Mouse (Mus musculus) stomach, postnatal 0 days (tissue): ENCODE data around the gene Hoxb4. TPM values are rescaled to one million over a fixed set of nuclear protein-coding genes. Genes with fewer than 3 reads are reported as not detected.
A peak's percentile ranks its signal among the peaks of the same experiment; 100 is the strongest.

Experiments used
- ATAC-seq: fragments of 200-750 bp; cut with Nextera tagmentation; 2 replicates; pipeline ENCODE4 v1.8.0; 2017; ENCODE audit not compliant: low FRiP score, low TSS enrichment
- DNase-seq: peaks from one replicate; pipeline ENCODE4 v3.0.0-alpha.2; 2016; ENCODE audit warnings: low spot score
- H3K27ac ChIP-seq: fragments of 300-500 bp; sonication (generic); replicated peaks from 2 replicates; pipeline ENCODE4 v1.5.1; 2014; ENCODE audit warnings: mild to moderate bottlenecking, control low read depth
- H3K27me3 ChIP-seq: fragments of 300-500 bp; sonication (generic); 2 replicates; pipeline ENCODE4 v1.6.1; 2014; ENCODE audit warnings: low read length; ENCODE audit not compliant: control insufficient read depth, insufficient read depth
- H3K36me3 ChIP-seq: fragments of 300-500 bp; sonication (generic); 2 replicates; pipeline ENCODE4 v1.6.1; 2014; ENCODE audit warnings: low read length, mixed read lengths; ENCODE audit not compliant: control insufficient read depth, insufficient read depth
- H3K4me1 ChIP-seq: fragments of 300-500 bp; sonication (generic); replicated peaks from 2 replicates; pipeline ENCODE4 v1.6.1; 2014; ENCODE audit warnings: antibody characterized with exemption; ENCODE audit not compliant: control insufficient read depth, insufficient read depth
- H3K4me2 ChIP-seq: fragments of 300-500 bp; sonication (generic); replicated peaks from 2 replicates; pipeline ENCODE4 v1.6.1; 2014; ENCODE audit warnings: low read depth, mild to moderate bottlenecking, control low read depth, moderate library complexity
- H3K4me3 ChIP-seq: fragments of 300-500 bp; sonication (generic); 2 replicates; pipeline ENCODE4 v1.5.1; 2014; ENCODE audit warnings: low read depth, low read length, control low read depth
- H3K9ac ChIP-seq: fragments of 300-500 bp; sonication (generic); 2 replicates; pipeline ENCODE4 v1.6.1; 2014; ENCODE audit warnings: mild to moderate bottlenecking, low read length, control low read depth, mixed read lengths
- H3K9me3 ChIP-seq: fragments of 300-500 bp; sonication (generic); 2 replicates; pipeline ENCODE4 v1.6.1; 2016; ENCODE audit warnings: low read length; ENCODE audit not compliant: control insufficient read depth
- CTCF ChIP-seq: IDR thresholded peaks from 2 replicates; pipeline ENCODE4 v1.5.1; 2016; ENCODE audit warnings: antibody characterized with exemption, low read depth, mild to moderate bottlenecking, moderate library complexity
- EP300 ChIP-seq: optimal IDR thresholded peaks from 2 replicates; pipeline ENCODE3; 2016; ENCODE audit warnings: antibody characterized with exemption
- WGBS: fragments of 180-500 bp; shearing (Covaris S2); extraction: QIAGEN DNeasy Blood & Tissue Kit; methylation state at CpG from one replicate; pipeline ENCODE4 v1.1.7; 2014; 5-methylcytosine and 5-hydroxymethylcytosine counted together
- polyA plus RNA-seq: library from polyadenylated mRNA; unstranded; fragments of >200 nt; fragmentation: Nextera tagmentation; extraction: Ambion mirVana; gene quantifications from 2 replicates; pipeline ENCODE4 v1.2.1, GENCODE M21; 2015

Gene Hoxb4
- polyA plus RNA-seq, 1 experiment from 2014 or later: 1.6 TPM

DNA sequence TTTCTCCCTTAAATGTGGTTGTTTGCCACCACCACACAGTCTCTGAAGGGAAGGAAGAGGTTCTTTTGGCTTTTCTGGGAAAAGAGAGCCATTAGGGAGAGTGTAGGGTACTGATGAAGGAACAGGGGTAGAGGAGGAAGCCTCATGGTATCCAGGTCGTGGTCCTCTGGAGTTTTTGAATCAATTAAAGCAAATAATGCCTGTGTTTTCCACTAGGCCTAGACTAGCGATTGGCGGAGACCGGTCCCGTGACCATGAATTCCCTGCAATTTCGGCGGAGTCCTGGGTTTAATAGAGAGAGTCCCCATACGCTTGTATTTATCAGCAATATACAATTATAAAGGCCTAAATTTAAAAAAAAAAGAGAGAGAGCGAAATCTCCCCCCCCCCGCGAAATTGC, 33.2 kb downstream of the Hoxb4 start:
- Histone ChIP-seq H3K4me2 (peak overlapping the region; percentile 72), H3K9me3 (no peaks in the 10 kb centered on the region), H3K36me3 (no peaks in the 10 kb centered on the region), H3K4me1 (no peaks in the 10 kb centered on the region), H3K27me3 (no peaks in the 10 kb centered on the region), H3K9ac (no peak overlapping the region), H3K4me3 (peak overlapping the region; percentile 63), H3K27ac (peak overlapping the region; percentile 95)
- no peak for TF ChIP-seq EP300
- no peak for TF ChIP-seq CTCF
- 14% methylated on average over 11 of the region's 11 CpGs for WGBS
- no peak for DNase-seq
- no peak; the same call in 1 of the 2 replicates for ATAC-seq

DNA sequence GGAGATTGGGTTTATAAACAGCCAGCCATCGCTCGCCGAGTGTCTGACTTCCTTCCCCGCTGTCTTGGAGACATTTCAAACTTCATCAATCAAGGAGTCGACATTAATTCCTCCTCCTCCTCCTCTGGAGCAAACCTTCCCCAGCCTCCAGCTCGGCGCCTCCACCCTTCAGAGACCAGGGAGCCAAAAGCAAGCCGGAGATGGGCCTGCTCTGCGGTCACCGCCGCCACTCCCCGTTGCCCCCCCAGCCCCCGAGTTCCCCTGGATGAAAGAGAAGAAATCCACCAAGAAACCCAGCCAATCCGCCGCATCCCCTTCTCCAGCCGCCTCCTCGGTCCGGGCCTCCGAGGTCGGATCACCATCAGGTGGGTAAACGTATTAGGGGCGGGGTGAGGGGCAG, 33.8 kb downstream of the Hoxb4 start:
- Histone ChIP-seq H3K27me3 (no peaks in the 10 kb centered on the region), H3K4me2 (peak overlapping the region; percentile 72), H3K36me3 (no peaks in the 10 kb centered on the region), H3K9ac (peak overlapping the region; percentile 84), H3K4me3 (peak overlapping the region; percentile 63), H3K27ac (peak overlapping the region; percentile 95), H3K4me1 (no peaks in the 10 kb centered on the region), H3K9me3 (no peaks in the 10 kb centered on the region)
- DNase-seq: peak; percentile 40
- TF ChIP-seq EP300 (no peak), CTCF (no peak)
- peak; percentile 71; the same call in 1 of the 2 replicates for ATAC-seq
- WGBS: 3% methylated on average over 21 of the region's 22 CpGs

DNA sequence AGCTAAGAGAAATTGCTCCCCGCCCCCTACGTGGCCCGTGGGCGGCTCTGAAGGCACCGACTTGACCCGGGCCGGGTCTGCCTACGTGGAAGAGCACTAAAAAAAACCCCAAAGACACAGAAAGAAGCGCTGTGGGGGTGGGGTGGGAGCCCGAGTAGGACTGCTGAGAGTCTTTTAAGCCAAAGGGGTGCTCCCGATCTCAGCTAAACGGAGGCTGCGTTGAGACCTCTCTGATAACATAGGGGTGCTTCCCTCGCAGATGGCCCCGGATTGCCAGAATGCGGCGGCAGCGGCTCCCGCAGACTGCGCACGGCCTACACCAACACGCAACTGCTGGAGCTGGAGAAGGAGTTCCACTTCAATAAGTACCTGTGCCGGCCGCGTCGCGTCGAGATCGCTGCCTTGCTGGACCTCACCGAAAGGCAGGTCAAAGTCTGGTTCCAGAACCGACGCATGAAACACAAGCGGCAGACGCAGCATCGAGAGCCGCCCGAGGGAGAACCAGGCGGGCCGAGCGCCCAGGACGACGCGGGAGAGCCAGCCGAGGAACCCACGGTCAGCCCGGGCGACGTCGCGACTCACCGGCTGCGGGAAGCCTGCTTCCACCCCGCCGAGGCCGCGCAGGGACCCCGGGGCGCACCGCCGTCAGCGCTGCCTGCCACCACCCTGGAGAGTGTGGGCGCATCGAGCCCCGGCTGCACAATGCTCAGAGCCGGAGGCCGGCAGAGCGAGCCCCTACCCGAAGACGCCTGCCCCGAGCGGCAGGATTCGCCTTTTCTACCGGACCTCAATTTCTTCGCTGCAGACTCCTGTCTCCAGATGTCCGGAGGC, 34.8 kb downstream of the Hoxb4 start:
- WGBS: under 1% methylated on average over 62 of the region's 75 CpGs
- no peaks in the 10 kb centered on the region for H3K4me1 ChIP-seq
- TF ChIP-seq EP300: no peak
- no peak for TF ChIP-seq CTCF
- peak overlapping the region; percentile 72 for H3K4me2 ChIP-seq
- ATAC-seq: no peak
- peak; percentile 42 for DNase-seq
- H3K27ac ChIP-seq: peak overlapping the region; percentile 95
- no peaks in the 10 kb centered on the region for H3K27me3 ChIP-seq
- H3K36me3 ChIP-seq: no peaks in the 10 kb centered on the region
- peak overlapping the region; percentile 84 for H3K9ac ChIP-seq
- H3K4me3 ChIP-seq: peak overlapping the region; percentile 63
- no peaks in the 10 kb centered on the region for H3K9me3 ChIP-seq

DNA sequence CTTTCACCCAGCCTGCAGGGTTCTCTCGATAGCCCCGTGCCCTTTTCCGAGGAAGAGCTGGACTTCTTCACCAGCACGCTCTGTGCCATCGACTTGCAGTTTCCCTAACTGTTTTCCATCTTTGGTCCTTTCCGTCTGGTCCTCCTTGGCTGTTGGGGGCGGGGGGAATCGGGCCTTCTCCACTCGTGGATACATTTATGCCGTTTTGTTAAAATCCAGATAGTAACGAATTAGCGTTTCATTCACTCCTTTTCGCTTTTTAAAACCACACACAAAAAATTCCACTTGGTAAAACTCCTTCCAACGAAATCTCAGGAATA, 35.4 kb downstream of the Hoxb4 start:
- DNase-seq (no peak), ATAC-seq (no peak)
- H3K4me2 ChIP-seq: peak overlapping the region; percentile 72
- 8% methylated on average over 14 of the region's 14 CpGs for WGBS
- H3K9ac ChIP-seq: peak overlapping the region; percentile 84
- H3K36me3 ChIP-seq: no peaks in the 10 kb centered on the region
- H3K27me3 ChIP-seq: no peaks in the 10 kb centered on the region
- H3K4me1 ChIP-seq: no peaks in the 10 kb centered on the region
- TF ChIP-seq EP300: no peak
- TF ChIP-seq CTCF: no peak
- H3K27ac ChIP-seq: peak overlapping the region; percentile 95
- H3K9me3 ChIP-seq: no peaks in the 10 kb centered on the region
- peak overlapping the region; percentile 63 for H3K4me3 ChIP-seq

DNA sequence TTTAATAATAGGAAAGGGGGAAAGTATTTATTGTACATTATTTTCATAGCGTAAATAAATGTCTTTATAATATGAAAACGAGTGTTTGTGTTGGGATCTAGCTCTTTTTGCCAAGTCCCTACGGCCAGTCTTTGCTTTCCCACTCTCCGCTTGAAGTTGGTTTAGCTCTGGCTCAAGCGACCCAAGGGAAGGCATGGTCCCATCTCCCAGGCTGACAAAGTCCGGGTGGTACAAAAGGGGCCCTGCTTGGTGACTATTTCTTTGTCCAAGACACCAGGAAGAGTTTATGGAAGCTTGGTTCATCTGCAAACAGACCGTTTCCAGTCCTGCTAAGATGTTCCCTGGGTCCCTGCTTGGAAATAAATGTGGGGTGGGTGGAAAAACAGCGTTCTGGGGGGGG, 35.9 kb downstream of the Hoxb4 start:
- H3K36me3 ChIP-seq: no peaks in the 10 kb centered on the region
- DNase-seq: no peak
- no peaks in the 10 kb centered on the region for H3K4me1 ChIP-seq
- H3K27ac ChIP-seq: peak overlapping the region; percentile 84
- no peak for ATAC-seq
- H3K9ac ChIP-seq: peak overlapping the region; percentile 64
- no peaks in the 10 kb centered on the region for H3K9me3 ChIP-seq
- H3K27me3 ChIP-seq: no peaks in the 10 kb centered on the region
- TF ChIP-seq CTCF (no peak), EP300 (no peak)
- H3K4me2 ChIP-seq: peak overlapping the region; percentile 72
- 19% methylated on average over 8 of the region's 8 CpGs for WGBS
- H3K4me3 ChIP-seq: peak overlapping the region; percentile 63

DNA sequence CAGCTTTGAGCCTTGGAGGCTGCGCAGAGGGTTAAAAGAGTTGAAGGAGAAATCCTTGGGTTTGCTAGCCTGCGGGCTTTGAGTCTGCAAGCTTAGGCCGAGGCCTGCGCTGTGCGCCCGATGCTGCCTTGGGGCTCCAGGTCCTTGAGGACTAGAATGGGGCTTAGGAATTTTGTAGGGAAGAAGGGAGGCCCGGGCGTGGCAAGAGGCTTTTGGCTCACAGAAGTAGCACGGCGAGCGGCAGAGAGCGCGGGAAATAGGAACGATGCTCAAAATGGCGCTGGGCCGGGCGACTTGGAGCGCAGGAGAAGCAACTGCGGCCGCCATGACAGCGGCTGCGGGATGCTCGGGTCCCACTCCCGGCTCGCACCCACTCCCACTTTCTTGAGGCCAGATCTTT, 36.3 kb downstream of the Hoxb4 start:
- TF ChIP-seq EP300 (no peak), CTCF (no peak)
- Histone ChIP-seq H3K27me3 (no peaks in the 10 kb centered on the region), H3K4me3 (peak overlapping the region; percentile 63), H3K4me2 (peak overlapping the region; percentile 72), H3K9me3 (no peaks in the 10 kb centered on the region), H3K9ac (peak overlapping the region; percentile 64), H3K4me1 (no peaks in the 10 kb centered on the region), H3K36me3 (no peaks in the 10 kb centered on the region), H3K27ac (peak overlapping the region; percentile 84)
- DNase-seq (peak; percentile 44), ATAC-seq (peak; percentile 33; the same call in 1 of the 2 replicates)
- WGBS: 2% methylated on average over 25 of the region's 25 CpGs
